Mouse (Mus musculus): ENCODE measurements around the gene Itm2b. TPM values are rescaled to one million over a fixed set of nuclear protein-coding genes. Genes with fewer than 3 reads are reported as not detected.

Itm2b gene
- polyA plus RNA-seq, 1 experiment, result 153 TPM

GRCm38 (mm10) chr14:73370695-73371372 is 14.3 kb downstream of the Itm2b start:
- TF ChIP-seq MYOG (IDR thresholded peaks at IDR 0.05; ENCODE audit: control insufficient read depth, extremely low read depth, insufficient read length) (no peak), MYOD1 (IDR thresholded peaks at IDR 0.05; ENCODE audit: control insufficient read depth, insufficient read length, low read depth) (no peak), CEBPB (IDR thresholded peaks at IDR 0.05; ENCODE audit: low read depth) (no peak), MAX (IDR thresholded peaks at IDR 0.05) (no peak), CTCF (IDR thresholded peaks at IDR 0.05; ENCODE audit: control insufficient read depth, insufficient read depth, insufficient read length) (no peak), USF1 (IDR thresholded peaks at IDR 0.05; ENCODE audit: low read depth) (no peak), FOSL1 (IDR thresholded peaks at IDR 0.05; ENCODE audit: insufficient read depth, low read length, poor library complexity, severe bottlenecking) (no peak)
- H3K79me3 ChIP-seq (ENCODE audit: low read depth), result peaks cover 11% of the 10 kb centered on the region
- H3K36me3 ChIP-seq (ENCODE audit: control insufficient read depth, insufficient read depth), result peaks cover 36% of the 10 kb centered on the region
- H3K79me2 ChIP-seq (ENCODE audit: control insufficient read depth, insufficient read depth), result peaks cover 45% of the 10 kb centered on the region
- no peak overlapping the region for H3ac ChIP-seq (ENCODE audit: control insufficient read depth, insufficient read length, low read depth)
- no peaks in the 10 kb centered on the region for H3K27me3 ChIP-seq (ENCODE audit: control insufficient read depth, insufficient read depth, insufficient read length)
- no peak overlapping the region for H3K4me3 ChIP-seq (ENCODE audit: insufficient read depth, poor library complexity, severe bottlenecking)

GRCm38 (mm10) chr14:73370078-73370670 is 14.9 kb downstream of the Itm2b start:
- Histone ChIP-seq H3K4me3 (ENCODE audit: insufficient read depth, poor library complexity, severe bottlenecking) (no peak overlapping the region), H3K27me3 (ENCODE audit: control insufficient read depth, insufficient read depth, insufficient read length) (no peaks in the 10 kb centered on the region), H3K79me2 (ENCODE audit: control insufficient read depth, insufficient read depth) (peaks cover 38% of the 10 kb centered on the region), H3K36me3 (ENCODE audit: control insufficient read depth, insufficient read depth) (peaks cover 43% of the 10 kb centered on the region), H3ac (ENCODE audit: control insufficient read depth, insufficient read length, low read depth) (no peak overlapping the region), H3K79me3 (ENCODE audit: low read depth) (peaks cover 7% of the 10 kb centered on the region)
- no peak for TF ChIP-seq MYOG (IDR thresholded peaks at IDR 0.05; ENCODE audit: control insufficient read depth, extremely low read depth, insufficient read length)
- no peak for TF ChIP-seq MAX (IDR thresholded peaks at IDR 0.05)
- no peak for TF ChIP-seq FOSL1 (IDR thresholded peaks at IDR 0.05; ENCODE audit: insufficient read depth, low read length, poor library complexity, severe bottlenecking)
- no peak for TF ChIP-seq CTCF (IDR thresholded peaks at IDR 0.05; ENCODE audit: control insufficient read depth, insufficient read depth, insufficient read length)
- TF ChIP-seq MYOD1 (IDR thresholded peaks at IDR 0.05; ENCODE audit: control insufficient read depth, insufficient read length, low read depth), result no peak
- no peak for TF ChIP-seq CEBPB (IDR thresholded peaks at IDR 0.05; ENCODE audit: low read depth)
- TF ChIP-seq USF1 (IDR thresholded peaks at IDR 0.05; ENCODE audit: low read depth), result no peak

- Histone ChIP-seq H3K27me3 (ENCODE audit: control insufficient read depth, insufficient read depth, insufficient read length) (no peaks in the 10 kb centered on the region), H3K36me3 (ENCODE audit: control insufficient read depth, insufficient read depth) (peaks cover 46% of the 10 kb centered on the region), H3K79me3 (ENCODE audit: low read depth) (peaks cover 4% of the 10 kb centered on the region), H3ac (ENCODE audit: control insufficient read depth, insufficient read length, low read depth) (no peak overlapping the region), H3K4me3 (ENCODE audit: insufficient read depth, poor library complexity, severe bottlenecking) (no peak overlapping the region), H3K79me2 (ENCODE audit: control insufficient read depth, insufficient read depth) (peaks cover 33% of the 10 kb centered on the region)
- TF ChIP-seq CEBPB (IDR thresholded peaks at IDR 0.05; ENCODE audit: low read depth) (no peak), CTCF (IDR thresholded peaks at IDR 0.05; ENCODE audit: control insufficient read depth, insufficient read depth, insufficient read length) (no peak)
These were observed 15.5 kb downstream of the Itm2b start for GRCm38 (mm10) chr14:73369634-73370033.

- Histone ChIP-seq H3K79me3 (ENCODE audit: low read depth) (peaks cover 3% of the 10 kb centered on the region), H3K27me3 (ENCODE audit: control insufficient read depth, insufficient read depth, insufficient read length) (no peaks in the 10 kb centered on the region), H3K79me2 (ENCODE audit: control insufficient read depth, insufficient read depth) (peaks cover 26% of the 10 kb centered on the region), H3K36me3 (ENCODE audit: control insufficient read depth, insufficient read depth) (peaks cover 53% of the 10 kb centered on the region), H3K4me3 (ENCODE audit: insufficient read depth, poor library complexity, severe bottlenecking) (no peak overlapping the region), H3ac (ENCODE audit: control insufficient read depth, insufficient read length, low read depth) (no peak overlapping the region)
- TF ChIP-seq CTCF (IDR thresholded peaks at IDR 0.05; ENCODE audit: control insufficient read depth, insufficient read depth, insufficient read length) (no peak), MAX (IDR thresholded peaks at IDR 0.05) (no peak), FOSL1 (IDR thresholded peaks at IDR 0.05; ENCODE audit: insufficient read depth, low read length, poor library complexity, severe bottlenecking) (no peak), CEBPB (IDR thresholded peaks at IDR 0.05; ENCODE audit: low read depth) (no peak), USF1 (IDR thresholded peaks at IDR 0.05; ENCODE audit: low read depth) (no peak), MYOD1 (IDR thresholded peaks at IDR 0.05; ENCODE audit: control insufficient read depth, insufficient read length, low read depth) (no peak), MYOG (IDR thresholded peaks at IDR 0.05; ENCODE audit: control insufficient read depth, extremely low read depth, insufficient read length) (no peak)
These were observed 16.1 kb downstream of the Itm2b start for GRCm38 (mm10) chr14:73368966-73369365.

- no peaks in the 10 kb centered on the region for H3K27me3 ChIP-seq (ENCODE audit: control insufficient read depth, insufficient read depth, insufficient read length)
- no peak overlapping the region for H3ac ChIP-seq (ENCODE audit: control insufficient read depth, insufficient read length, low read depth)
- no peak overlapping the region for H3K4me3 ChIP-seq (ENCODE audit: insufficient read depth, poor library complexity, severe bottlenecking)
- H3K36me3 ChIP-seq (ENCODE audit: control insufficient read depth, insufficient read depth), result peaks cover 60% of the 10 kb centered on the region
- H3K79me3 ChIP-seq (ENCODE audit: low read depth), result peaks cover 2% of the 10 kb centered on the region
- H3K79me2 ChIP-seq (ENCODE audit: control insufficient read depth, insufficient read depth), result peaks cover 24% of the 10 kb centered on the region
- TF ChIP-seq FOSL1 (IDR thresholded peaks at IDR 0.05; ENCODE audit: insufficient read depth, low read length, poor library complexity, severe bottlenecking) (no peak), MYOD1 (IDR thresholded peaks at IDR 0.05; ENCODE audit: control insufficient read depth, insufficient read length, low read depth) (no peak), CEBPB (IDR thresholded peaks at IDR 0.05; ENCODE audit: low read depth) (no peak), USF1 (IDR thresholded peaks at IDR 0.05; ENCODE audit: low read depth) (no peak), MAX (IDR thresholded peaks at IDR 0.05) (no peak), MYOG (IDR thresholded peaks at IDR 0.05; ENCODE audit: control insufficient read depth, extremely low read depth, insufficient read length) (no peak), CTCF (IDR thresholded peaks at IDR 0.05; ENCODE audit: control insufficient read depth, insufficient read depth, insufficient read length) (no peak)
These were observed 16.9 kb downstream of the Itm2b start for GRCm38 (mm10) chr14:73368221-73368620.

Measured in C2C12 (cell line).